Mouse (Mus musculus) adrenal gland, adult (tissue): Measurements from ENCODE around the gene Gm45713.
"Not testable (repeated sequence)": the region's sequence is repeated elsewhere in the genome, so short reads cannot be mapped to it uniquely, and the experiment has no call there.

Experiments used
- DNase-seq, 2 experiments: peaks; one replicate each; pipeline ENCODE4 v3.0.0; 2022 to 2023; ENCODE audit warnings: low spot score in 1 of 2; ENCODE audit not compliant: inconsistent age in 2 of 2

Gene Gm45713

DNA sequence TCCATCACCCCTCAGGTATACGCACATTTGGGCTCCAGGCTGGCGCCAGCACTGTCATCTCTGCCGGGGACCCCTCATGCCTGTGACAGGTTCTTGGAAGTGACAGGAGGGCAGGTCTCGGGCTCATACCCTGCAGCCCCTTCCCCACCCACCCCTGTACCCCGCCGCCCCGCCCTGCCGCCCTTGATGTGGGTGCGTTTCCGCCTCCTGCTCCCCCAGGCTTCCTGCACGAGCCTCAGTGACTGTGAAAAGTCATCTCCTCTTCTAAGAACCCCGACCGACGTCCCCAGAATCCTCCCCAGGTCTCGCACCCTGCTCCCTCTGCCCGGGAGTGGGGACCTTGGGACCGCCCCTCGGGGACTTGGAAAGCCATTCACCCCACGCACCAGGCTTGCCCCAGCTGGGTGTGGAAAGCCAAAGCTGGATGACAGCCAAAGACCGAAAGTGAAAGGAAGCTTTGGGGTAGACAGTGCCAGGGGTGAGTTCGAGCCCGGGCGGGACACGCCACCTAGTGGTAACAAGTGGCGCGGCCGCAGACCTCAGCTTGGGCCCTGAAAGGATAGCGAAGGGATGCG, at the start of gene Gm45713, which contains the start of gene Flt3l:
TSS of gene Gm45713 (minus strand) at position 239 of the 575 bp plus-strand sequence.
TSS of gene Flt3l (minus strand) at position 440 of the 575 bp plus-strand sequence.
- DNase-seq: peak; percentile 94 to 99

DNA sequence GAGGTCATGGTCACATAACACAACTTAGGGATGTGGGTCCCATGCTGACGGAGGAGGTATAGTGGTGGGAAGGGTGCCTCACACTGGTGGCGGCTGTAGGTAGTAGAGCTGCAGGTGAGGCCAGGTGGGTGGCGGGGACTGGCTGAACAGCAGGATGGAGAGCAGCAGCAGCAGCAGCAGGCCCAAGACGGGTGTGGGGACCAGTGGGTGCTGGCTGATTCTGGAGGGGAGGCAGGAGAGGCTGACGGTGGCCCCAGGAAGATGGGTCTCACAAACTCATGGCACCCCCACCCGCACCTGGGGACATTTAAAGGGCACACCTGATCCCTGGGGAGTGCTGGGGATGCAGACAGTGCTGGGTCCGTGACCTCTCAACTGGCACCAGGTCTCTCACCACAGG, 47.6 kb upstream of the Gm45713 start:
- no peak for DNase-seq

- no peak for DNase-seq
These were observed 46.6 kb upstream of the Gm45713 start for GRCm38 (mm10) chr7:45182606-45183005.

DNA sequence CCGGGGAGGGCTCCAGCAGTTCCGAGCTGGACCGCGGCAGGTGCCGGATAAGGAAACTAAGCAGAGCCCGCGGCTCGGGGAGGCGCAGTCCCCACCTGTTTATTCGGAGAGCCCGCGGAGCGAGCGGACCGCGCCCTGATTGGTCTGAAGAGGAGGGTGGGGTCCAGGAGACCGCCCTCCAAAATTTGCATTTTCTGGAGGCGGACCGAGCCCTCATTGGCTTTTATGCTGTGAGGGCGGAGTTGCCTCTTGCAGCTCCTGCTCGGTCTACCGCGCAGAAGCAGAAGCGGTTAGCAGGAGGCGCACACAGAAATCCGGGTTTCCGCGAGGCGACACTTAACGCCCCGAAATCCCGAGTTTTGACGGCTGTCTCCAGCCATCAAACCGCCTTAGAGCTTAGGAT, 46.2 kb upstream of the Gm45713 start:
- peak; percentile 91 to 95 for DNase-seq

DNA sequence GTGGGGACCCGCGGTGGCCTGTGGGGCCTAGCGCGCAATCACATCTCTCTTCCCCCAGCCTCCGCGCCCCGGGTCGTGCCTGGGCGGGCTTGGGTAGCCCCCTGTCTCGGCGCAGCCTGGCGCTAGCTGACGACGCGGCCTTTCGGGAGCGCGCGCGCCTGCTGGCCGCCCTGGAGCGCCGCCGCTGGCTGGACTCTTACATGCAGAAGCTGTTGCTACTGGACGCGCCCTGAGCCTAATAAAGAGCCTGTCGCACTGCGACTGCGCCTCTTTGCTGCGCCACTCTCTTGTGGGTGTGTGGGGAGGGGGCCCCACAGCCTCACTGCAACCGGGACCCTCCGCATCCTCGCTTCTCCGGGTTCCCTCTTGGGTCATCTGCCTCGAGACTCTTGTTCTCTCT, 45.5 kb upstream of the Gm45713 start:
- DNase-seq: no peak

DNA sequence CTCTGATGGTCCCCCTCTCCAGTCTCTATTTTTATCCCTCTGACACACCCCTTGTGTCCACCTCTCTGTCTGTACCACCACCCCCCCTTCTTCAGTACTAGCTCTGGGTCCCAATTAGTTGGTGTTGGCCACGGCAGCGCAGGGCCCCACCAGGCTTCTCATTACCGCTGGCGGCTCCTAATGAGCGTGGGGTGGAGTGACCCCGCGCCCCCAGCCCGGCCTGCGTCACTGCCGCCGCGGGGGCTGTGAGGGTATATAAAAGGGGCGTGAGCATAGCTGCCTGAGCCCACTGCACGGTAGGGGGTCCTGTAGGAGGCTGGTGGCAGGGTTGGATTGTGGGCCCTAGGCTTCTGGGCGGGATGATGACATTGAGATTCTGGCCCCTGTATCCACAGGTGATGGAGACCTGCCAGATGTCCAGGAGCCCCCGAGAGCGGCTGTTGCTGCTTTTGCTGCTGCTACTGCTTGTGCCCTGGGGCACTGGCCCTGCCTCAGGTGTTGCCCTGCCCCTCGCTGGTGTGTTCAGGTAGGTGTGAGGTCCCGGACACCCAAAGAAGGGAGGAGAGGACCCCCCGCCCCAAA, 45.0 kb upstream of the Gm45713 start, which contains the start of gene Pth2:
TSS of gene Pth2 (plus strand) at position 100 of the 582 bp plus-strand sequence.
- DNase-seq: no peak

GRCm38 (mm10) chr7:45179469-45179868, 43.4 kb upstream of the Gm45713 start, which contains the start of gene Gfy:
TSS of gene Gfy (minus strand) at chr7:45179569.
- DNase-seq: no peak

GRCm38 (mm10) chr7:45178550-45178949, 42.5 kb upstream of the Gm45713 start:
- no peak for DNase-seq

- no peak for DNase-seq
These were observed 40.3 kb upstream of the Gm45713 start for GRCm38 (mm10) chr7:45176356-45176755.

DNA sequence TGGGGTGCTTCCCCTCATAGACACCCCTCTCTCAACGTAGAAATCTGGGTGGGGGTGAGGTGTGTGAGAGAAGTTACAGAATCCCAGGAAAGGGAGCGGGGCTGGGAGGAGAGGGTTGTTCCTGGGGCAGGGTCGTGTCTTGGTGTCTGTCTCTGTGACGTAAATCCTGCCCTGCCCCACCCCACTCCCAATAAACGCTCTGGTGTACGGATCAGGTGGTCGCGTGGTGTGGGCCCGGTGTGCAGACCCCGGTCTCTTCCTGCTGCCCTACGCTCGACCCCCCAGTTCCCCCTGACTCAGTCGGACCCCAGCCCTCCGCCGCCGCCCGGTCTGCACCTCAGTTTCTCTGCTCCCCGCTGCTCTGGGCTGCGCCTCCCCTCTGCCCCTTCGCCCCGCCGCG, 39.9 kb upstream of the Gm45713 start:
- no peak for DNase-seq

- DNase-seq: no peak
These were observed 39.4 kb upstream of the Gm45713 start for GRCm38 (mm10) chr7:45175398-45175797.

- no peak for DNase-seq
These were observed 38.7 kb upstream of the Gm45713 start for GRCm38 (mm10) chr7:45174567-45175280.

DNA sequence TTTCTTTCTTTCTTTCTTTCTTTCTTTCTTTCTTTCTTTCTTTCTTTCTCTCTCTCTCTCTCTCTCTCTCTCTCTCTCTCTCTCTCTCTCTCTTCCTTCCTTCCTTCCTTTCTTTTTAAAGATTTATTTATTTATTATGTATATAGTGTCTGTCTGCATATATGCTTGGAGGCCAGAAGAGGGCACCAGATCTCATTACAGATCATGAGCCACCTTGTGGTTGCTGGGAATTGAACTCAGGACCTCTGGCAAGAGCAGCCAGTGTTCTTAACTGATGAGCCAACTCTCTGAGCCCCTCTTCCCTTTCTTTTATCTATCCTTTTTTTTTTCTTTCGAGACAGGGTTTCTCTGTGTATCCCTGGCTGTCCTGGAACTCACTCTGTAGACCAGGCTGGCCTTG, 37.7 kb upstream of the Gm45713 start:
- DNase-seq: not testable (repeated sequence)

- DNase-seq: no peak
These were observed 36.9 kb upstream of the Gm45713 start for GRCm38 (mm10) chr7:45172974-45173373.

GRCm38 (mm10) chr7:45169495-45169894, 33.5 kb upstream of the Gm45713 start:
- DNase-seq: no peak

GRCm38 (mm10) chr7:45168656-45169055, 32.6 kb upstream of the Gm45713 start:
- DNase-seq: no peak

GRCm38 (mm10) chr7:45167761-45168445, 31.9 kb upstream of the Gm45713 start:
- DNase-seq: no peak

- no peak for DNase-seq
These were observed 30.9 kb upstream of the Gm45713 start for GRCm38 (mm10) chr7:45166950-45167401.

- DNase-seq: no peak
These were observed 29.7 kb upstream of the Gm45713 start for GRCm38 (mm10) chr7:45165701-45166100.

DNA sequence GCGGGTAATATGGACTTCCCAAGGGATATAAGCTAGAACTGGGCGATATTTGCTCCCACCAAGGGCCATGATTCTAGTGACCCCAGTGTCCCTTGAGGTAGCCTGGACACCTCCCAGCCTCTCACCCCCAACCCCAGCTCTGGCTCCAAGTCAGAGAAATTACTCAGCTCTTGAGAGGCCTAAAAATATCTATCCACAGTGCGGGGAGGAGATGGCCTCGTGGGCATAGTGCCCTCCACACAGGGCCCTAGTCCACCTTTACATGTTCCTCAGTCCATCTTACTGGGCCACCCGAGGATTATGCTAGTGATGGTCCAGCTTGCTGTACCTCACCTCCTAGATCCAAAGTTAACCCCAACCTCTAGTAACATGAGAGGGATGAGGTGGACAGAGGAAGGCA, 28.8 kb upstream of the Gm45713 start:
- DNase-seq: no peak

GRCm38 (mm10) chr7:45163735-45164490, 27.9 kb upstream of the Gm45713 start, which contains the start of gene Slc17a7:
TSS of gene Slc17a7 (plus strand) at chr7:45163949.
- DNase-seq: peak; percentile 51 to 69
